Mouse (Mus musculus) adrenal gland, adult (tissue): Measurements from ENCODE around the gene Eml6.

Experiments
- DNase-seq, 2 experiments: peaks; one replicate each; pipeline ENCODE4 v3.0.0; 2022 to 2023; ENCODE audit warnings: low spot score in 1 of 2; ENCODE audit not compliant: inconsistent age in 2 of 2

Eml6 gene

DNA sequence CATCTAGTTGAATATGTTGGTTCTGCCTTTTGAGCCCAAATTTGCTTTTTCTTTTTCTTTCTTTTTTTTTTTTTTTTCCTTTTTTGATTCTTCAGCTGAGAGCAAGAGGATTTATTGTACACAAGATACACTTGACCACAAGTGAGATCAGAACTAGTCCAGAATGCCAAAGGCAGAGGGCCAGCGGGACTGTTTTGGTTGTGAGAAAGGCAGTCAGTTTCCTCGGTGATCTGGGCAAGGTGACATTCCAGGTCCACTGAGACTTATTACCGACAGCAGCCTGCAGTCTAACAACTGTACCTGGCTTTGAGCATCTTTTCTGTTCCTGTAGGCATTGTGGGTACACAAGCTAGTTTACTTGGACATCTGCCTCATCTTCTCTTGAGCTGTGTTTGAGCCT lies 323.1 kb downstream of the Eml6 start:
- peak in 1 of 2 experiments; percentile 48 for DNase-seq

GRCm38 (mm10) chr11:29694754-29695153 lies 331.1 kb downstream of the Eml6 start:
- DNase-seq = no peak

DNA sequence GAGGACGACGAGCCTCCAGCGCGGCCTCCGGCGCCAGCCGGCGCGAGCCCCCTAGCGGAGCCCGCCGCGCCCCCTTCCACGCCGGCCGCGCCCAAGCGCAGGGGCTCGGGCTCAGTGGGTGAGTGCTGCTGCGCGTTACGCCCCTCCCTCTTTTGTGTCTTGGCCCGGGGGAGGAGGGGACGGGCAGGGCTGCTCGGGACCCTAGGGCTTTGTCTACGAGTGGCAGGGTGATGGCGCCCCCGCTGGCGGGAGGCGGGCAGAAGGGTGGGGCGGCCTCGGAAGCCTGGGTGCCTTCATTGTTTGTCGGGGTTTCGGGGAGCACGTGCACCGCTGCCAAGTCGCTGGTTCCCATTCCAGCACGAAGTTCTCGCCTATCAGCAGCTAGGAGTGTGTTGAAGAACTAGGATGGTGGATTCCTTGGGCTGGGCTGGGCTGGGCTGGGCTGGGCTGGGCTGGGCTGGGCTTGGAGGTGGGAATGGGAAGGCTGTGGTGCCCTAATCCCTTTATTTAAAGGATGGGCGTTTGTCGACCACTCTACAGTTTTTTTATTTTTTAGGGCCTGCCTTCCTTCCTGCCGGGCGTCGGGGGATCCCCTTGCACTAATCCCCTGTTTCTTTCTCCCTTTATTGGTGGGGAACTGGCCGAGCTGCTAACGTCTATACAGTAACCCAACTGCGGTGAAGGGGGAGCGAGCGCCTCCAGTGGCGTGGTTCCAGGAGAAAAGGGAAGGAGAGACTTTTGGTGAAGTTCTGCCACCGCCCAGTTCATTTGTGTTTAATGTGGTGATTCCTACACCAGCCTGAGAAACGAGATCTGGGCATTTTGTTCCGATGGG lies 332.0 kb downstream of the Eml6 start:
- peak; percentile 88 to 97 for DNase-seq
